Mouse (Mus musculus): Measurements from ENCODE around the gene Fat4.

The Fat4 gene

GRCm38 (mm10) chr3:38962328-38962727 is 75.6 kb downstream of the Fat4 start:
- no peak for DNase-seq (ENCODE audit: extremely low read depth, low read depth)

- no peak for DNase-seq (ENCODE audit: extremely low read depth, low read depth)
These were observed 80.7 kb downstream of the Fat4 start for GRCm38 (mm10) chr3:38967480-38967879.

GRCm38 (mm10) chr3:38986379-38986778 is 99.6 kb downstream of the Fat4 start:
- DNase-seq (ENCODE audit: extremely low read depth, low read depth), result no peak

- no peak for DNase-seq (ENCODE audit: extremely low read depth, low read depth)
These were observed 102.4 kb downstream of the Fat4 start for GRCm38 (mm10) chr3:38989181-38989580.

GRCm38 (mm10) chr3:39000011-39000410 is 113.3 kb downstream of the Fat4 start:
- DNase-seq (ENCODE audit: extremely low read depth, low read depth), result no peak

- DNase-seq (ENCODE audit: extremely low read depth, low read depth), result no peak
These were observed 123.8 kb downstream of the Fat4 start for GRCm38 (mm10) chr3:39010544-39010943.

- DNase-seq (ENCODE audit: extremely low read depth, low read depth), result no peak
These were observed 130.9 kb downstream of the Fat4 start for GRCm38 (mm10) chr3:39017633-39018032.

GRCm38 (mm10) chr3:39036113-39036512 is 149.4 kb downstream of the Fat4 start:
- DNase-seq (ENCODE audit: extremely low read depth, low read depth), result no peak

GRCm38 (mm10) chr3:39046425-39046824 is 159.7 kb downstream of the Fat4 start:
- no peak for DNase-seq (ENCODE audit: extremely low read depth, low read depth)

GRCm38 (mm10) chr3:39047621-39048303 is 161.0 kb downstream of the Fat4 start:
- DNase-seq (ENCODE audit: extremely low read depth, low read depth), result no peak

- no peak for DNase-seq (ENCODE audit: extremely low read depth, low read depth)
These were observed 161.5 kb downstream of the Fat4 start for GRCm38 (mm10) chr3:39048304-39048667.

- no peak for DNase-seq (ENCODE audit: extremely low read depth, low read depth)
These were observed 163.4 kb downstream of the Fat4 start for GRCm38 (mm10) chr3:39050130-39050529.

GRCm38 (mm10) chr3:39053072-39053471 is 166.3 kb downstream of the Fat4 start:
- DNase-seq (ENCODE audit: extremely low read depth, low read depth), result no peak
